Mouse (Mus musculus) embryonic facial prominence, embryonic 12.5 days (tissue): ENCODE data around the gene Sp1. TPM values are rescaled to one million over a fixed set of nuclear protein-coding genes. Genes with fewer than 3 reads are reported as not detected.

Source experiments
- ATAC-seq: fragments of 200-750 bp; cut with Nextera tagmentation; 2 replicates; pipeline ENCODE4 v1.8.0; 2017; ENCODE audit not compliant: insufficient number of reproducible peaks, insufficient read depth, low FRiP score, low TSS enrichment
- H3K27ac ChIP-seq: fragments of 300-500 bp; sonication (generic); 2 replicates; pipeline ENCODE4 v1.5.1; 2016; ENCODE audit warnings: mild to moderate bottlenecking
- H3K27me3 ChIP-seq: fragments of 300-500 bp; sonication (generic); 2 replicates; pipeline ENCODE4 v1.6.1; 2016; ENCODE audit warnings: mild to moderate bottlenecking, moderate library complexity
- H3K36me3 ChIP-seq: fragments of 300-500 bp; sonication (generic); 2 replicates; pipeline ENCODE4 v1.6.1; 2016; ENCODE audit warnings: mild to moderate bottlenecking
- H3K4me1 ChIP-seq: fragments of 300-500 bp; sonication (generic); 2 replicates; pipeline ENCODE4 v1.6.1; 2016
- H3K4me2 ChIP-seq: fragments of 300-500 bp; sonication (generic); replicated peaks from 2 replicates; pipeline ENCODE4 v1.6.1; 2016; ENCODE audit warnings: mild to moderate bottlenecking, moderate library complexity
- H3K4me3 ChIP-seq: fragments of 300-500 bp; sonication (generic); 2 replicates; pipeline ENCODE4 v1.5.1; 2016; ENCODE audit warnings: mild to moderate bottlenecking
- H3K9ac ChIP-seq: fragments of 300-500 bp; sonication (generic); 2 replicates; pipeline ENCODE4 v1.6.1; 2016; ENCODE audit warnings: mild to moderate bottlenecking, moderate library complexity
- H3K9me3 ChIP-seq: fragments of 300-500 bp; sonication (generic); 2 replicates; pipeline ENCODE4 v1.6.1; 2016; ENCODE audit warnings: mild to moderate bottlenecking, moderate library complexity
- WGBS: fragments of 180-500 bp; shearing (Covaris S2); methylation state at CpG from one replicate; pipeline ENCODE4 v1.1.7; 2016; 5-methylcytosine and 5-hydroxymethylcytosine counted together
- polyA plus RNA-seq: library from polyadenylated mRNA; unstranded; fragments of >200 nt; fragmentation: Nextera tagmentation; extraction: Ambion mirVana; gene quantifications from 2 replicates; pipeline ENCODE4 v1.2.1, GENCODE M21; 2016

Sp1 gene
- polyA plus RNA-seq, 1 experiment from 2014 or later, result 12.0 TPM

GRCm38 (mm10) chr15:102411077-102411476, 5.1 kb downstream of the Sp1 start:
- Histone ChIP-seq H3K9ac (no peak overlapping the region), H3K27me3 (no peaks in the 10 kb centered on the region), H3K4me1 (peaks cover 32% of the 10 kb centered on the region), H3K4me3 (no peak overlapping the region), H3K4me2 (no peak overlapping the region; the same call in 1 of the 2 replicates), H3K36me3 (peaks cover 57% of the 10 kb centered on the region), H3K27ac (no peak overlapping the region), H3K9me3 (no peaks in the 10 kb centered on the region)
- 100% methylated on average over 1 of the region's 1 CpGs for WGBS
- ATAC-seq, result no peak

- Histone ChIP-seq H3K4me2 (no peak overlapping the region), H3K9ac (no peak overlapping the region), H3K4me1 (peaks cover 20% of the 10 kb centered on the region), H3K36me3 (peaks cover 49% of the 10 kb centered on the region), H3K9me3 (no peaks in the 10 kb centered on the region), H3K27ac (no peak overlapping the region), H3K27me3 (no peaks in the 10 kb centered on the region), H3K4me3 (no peak overlapping the region)
- ATAC-seq, result no peak
These were observed 7.7 kb downstream of the Sp1 start for GRCm38 (mm10) chr15:102413687-102414086.

- Histone ChIP-seq H3K36me3 (peaks cover 22% of the 10 kb centered on the region), H3K27me3 (no peaks in the 10 kb centered on the region)
These were observed 11.6 kb downstream of the Sp1 start for GRCm38 (mm10) chr15:102417524-102417923.

GRCm38 (mm10) chr15:102420986-102421385, 15.0 kb downstream of the Sp1 start:
- 62% methylated on average over 1 of the region's 1 CpGs for WGBS
- no peaks in the 10 kb centered on the region for H3K27me3 ChIP-seq
- H3K4me3 ChIP-seq, result no peak overlapping the region
- H3K9ac ChIP-seq, result no peak overlapping the region
- peaks cover 21% of the 10 kb centered on the region for H3K36me3 ChIP-seq
- H3K4me2 ChIP-seq, result no peak overlapping the region
- H3K9me3 ChIP-seq, result no peaks in the 10 kb centered on the region
- no peaks in the 10 kb centered on the region for H3K4me1 ChIP-seq
- ATAC-seq, result no peak
- H3K27ac ChIP-seq, result no peak overlapping the region

More at GRCm38 (mm10) chr15:102417524-102417923, 11.6 kb downstream of the Sp1 start:
- no peaks in the 10 kb centered on the region for H3K4me1 ChIP-seq
- H3K27ac ChIP-seq, result no peak overlapping the region
- no peak overlapping the region for H3K9ac ChIP-seq
- no peaks in the 10 kb centered on the region for H3K9me3 ChIP-seq
- no peak for ATAC-seq
- WGBS, result 94% methylated on average over 2 of the region's 2 CpGs
- no peak overlapping the region for H3K4me3 ChIP-seq
- no peak overlapping the region for H3K4me2 ChIP-seq

GRCm38 (mm10) chr15:102421437-102421836, 15.5 kb downstream of the Sp1 start:
- H3K36me3 ChIP-seq, result peaks cover 25% of the 10 kb centered on the region

GRCm38 (mm10) chr15:102423602-102424240, 17.8 kb downstream of the Sp1 start:
- Histone ChIP-seq H3K27me3 (no peaks in the 10 kb centered on the region), H3K9me3 (no peaks in the 10 kb centered on the region), H3K36me3 (peaks cover 41% of the 10 kb centered on the region), H3K27ac (no peak overlapping the region), H3K4me2 (no peak overlapping the region), H3K4me1 (no peaks in the 10 kb centered on the region), H3K4me3 (no peak overlapping the region), H3K9ac (no peak overlapping the region)
- no peak for ATAC-seq
- WGBS, result 95% methylated on average over 2 of the region's 2 CpGs

More at GRCm38 (mm10) chr15:102421437-102421836, 15.5 kb downstream of the Sp1 start:
- Histone ChIP-seq H3K9me3 (no peaks in the 10 kb centered on the region), H3K4me1 (no peaks in the 10 kb centered on the region), H3K27me3 (no peaks in the 10 kb centered on the region), H3K4me2 (no peak overlapping the region), H3K4me3 (no peak overlapping the region), H3K9ac (no peak overlapping the region), H3K27ac (no peak overlapping the region)
- no peak for ATAC-seq
- 59% methylated on average over 3 of the region's 3 CpGs for WGBS

GRCm38 (mm10) chr15:102424657-102425056, 18.7 kb downstream of the Sp1 start:
- Histone ChIP-seq H3K36me3 (peaks cover 41% of the 10 kb centered on the region), H3K27ac (no peak overlapping the region), H3K4me3 (no peak overlapping the region), H3K4me1 (no peaks in the 10 kb centered on the region), H3K9ac (no peak overlapping the region), H3K4me2 (no peak overlapping the region), H3K27me3 (no peaks in the 10 kb centered on the region), H3K9me3 (no peaks in the 10 kb centered on the region)
- 91% methylated on average over 2 of the region's 2 CpGs for WGBS
- no peak for ATAC-seq

GRCm38 (mm10) chr15:102426963-102427362, 21.0 kb downstream of the Sp1 start:
- no peak overlapping the region for H3K27ac ChIP-seq
- no peak overlapping the region for H3K4me2 ChIP-seq
- WGBS, result 94% methylated on average over 1 of the region's 1 CpGs
- no peaks in the 10 kb centered on the region for H3K27me3 ChIP-seq
- no peaks in the 10 kb centered on the region for H3K9me3 ChIP-seq
- no peaks in the 10 kb centered on the region for H3K4me1 ChIP-seq
- no peak overlapping the region for H3K4me3 ChIP-seq
- H3K9ac ChIP-seq, result no peak overlapping the region
- H3K36me3 ChIP-seq, result peaks cover 57% of the 10 kb centered on the region
- no peak for ATAC-seq

GRCm38 (mm10) chr15:102432046-102432445, 26.1 kb downstream of the Sp1 start:
- WGBS, result 94% methylated on average over 1 of the region's 1 CpGs
- peaks cover 56% of the 10 kb centered on the region for H3K36me3 ChIP-seq

GRCm38 (mm10) chr15:102433173-102433572, 27.2 kb downstream of the Sp1 start:
- H3K4me1 ChIP-seq, result no peaks in the 10 kb centered on the region
- WGBS, result 95% methylated on average over 4 of the region's 4 CpGs
- ATAC-seq, result no peak

More at GRCm38 (mm10) chr15:102432046-102432445, 26.1 kb downstream of the Sp1 start:
- no peaks in the 10 kb centered on the region for H3K27me3 ChIP-seq
- no peak overlapping the region for H3K4me3 ChIP-seq
- no peak for ATAC-seq
- no peaks in the 10 kb centered on the region for H3K4me1 ChIP-seq
- no peak overlapping the region for H3K4me2 ChIP-seq
- H3K27ac ChIP-seq, result no peak overlapping the region
- H3K9me3 ChIP-seq, result no peaks in the 10 kb centered on the region
- no peak overlapping the region for H3K9ac ChIP-seq

GRCm38 (mm10) chr15:102442490-102442889, 36.5 kb downstream of the Sp1 start:
- WGBS, result 46% methylated on average over 2 of the region's 2 CpGs
- Histone ChIP-seq H3K9me3 (no peaks in the 10 kb centered on the region), H3K4me2 (no peak overlapping the region), H3K9ac (no peak overlapping the region), H3K4me1 (no peaks in the 10 kb centered on the region), H3K4me3 (no peak overlapping the region), H3K27ac (no peak overlapping the region; the same call in 1 of the 2 replicates), H3K27me3 (no peaks in the 10 kb centered on the region), H3K36me3 (no peaks in the 10 kb centered on the region)
- ATAC-seq, result no peak

More at GRCm38 (mm10) chr15:102433173-102433572, 27.2 kb downstream of the Sp1 start:
- Histone ChIP-seq H3K4me2 (no peak overlapping the region), H3K27ac (no peak overlapping the region), H3K36me3 (peaks cover 47% of the 10 kb centered on the region), H3K27me3 (no peaks in the 10 kb centered on the region), H3K9ac (no peak overlapping the region), H3K4me3 (no peak overlapping the region), H3K9me3 (no peaks in the 10 kb centered on the region)

- Histone ChIP-seq H3K4me3 (no peak within 1 kb of the TSS), H3K4me2 (no peak within 1 kb of the TSS), H3K27me3 (no peaks in the 10 kb centered on the region), H3K36me3 (no peaks in the 10 kb centered on the region), H3K9me3 (no peaks in the 10 kb centered on the region), H3K9ac (no peak within 1 kb of the TSS), H3K4me1 (no peaks in the 10 kb centered on the region), H3K27ac (no peak within 1 kb of the TSS)
- ATAC-seq, result no peak
- 66% methylated on average over 8 of the region's 8 CpGs for WGBS
These were observed 39.2 kb downstream of the Sp1 start, which contains the start of gene Amhr2 for GRCm38 (mm10) chr15:102445146-102445545. TSS of gene Amhr2 (plus strand) at chr15:102445367.
